Mouse (Mus musculus) small intestine, adult 2 months (tissue): ENCODE data around the gene Smyd4. TPM values are rescaled to one million over a fixed set of nuclear protein-coding genes. Genes with fewer than 3 reads are reported as not detected.

ENCODE experiments used
- H3K27ac ChIP-seq: fragments of 200-500 bp; 2 replicates; pipeline ENCODE4 v1.5.1; 2012; ENCODE audit warnings: low read depth, low read length, control low read depth, inconsistent platforms; ENCODE audit not compliant: insufficient read depth
- H3K27me3 ChIP-seq: fragments of 200-500 bp; 2 replicates; pipeline ENCODE4 v1.6.1; 2012; ENCODE audit warnings: mild to moderate bottlenecking, moderate library complexity, low read length, inconsistent platforms; ENCODE audit not compliant: control insufficient read depth, insufficient read depth
- H3K36me3 ChIP-seq: fragments of 200-500 bp; 2 replicates; pipeline ENCODE4 v1.6.1; 2012; ENCODE audit warnings: mild to moderate bottlenecking, low read length, control low read depth, inconsistent platforms; ENCODE audit not compliant: control insufficient read depth, insufficient read depth
- H3K4me1 ChIP-seq: fragments of 200-500 bp; 2 replicates; pipeline ENCODE4 v1.6.1; 2012; ENCODE audit warnings: low read length, inconsistent platforms, mixed read lengths; ENCODE audit not compliant: control insufficient read depth, insufficient read depth, insufficient read length
- H3K4me3 ChIP-seq: fragments of 200-500 bp; 2 replicates; pipeline ENCODE4 v1.5.1; 2012; ENCODE audit warnings: low read depth, mild to moderate bottlenecking, control low read depth, inconsistent platforms, low read length, moderate library complexity
- CTCF ChIP-seq: fragments of 200-500 bp; IDR thresholded peaks from 2 replicates; pipeline ENCODE4 v1.5.1; 2012; ENCODE audit warnings: low read depth, mild to moderate bottlenecking, control low read depth, inconsistent platforms, low read length, moderate library complexity, mixed read lengths; ENCODE audit not compliant: insufficient replicate concordance, insufficient read length; ENCODE audit errors: extremely low read depth
- POLR2A ChIP-seq: fragments of 200-500 bp; IDR thresholded peaks from 2 replicates; pipeline ENCODE4 v1.6.1; 2012; ENCODE audit warnings: low read depth, mild to moderate bottlenecking, control low read depth, inconsistent platforms, low read length, moderate library complexity
- WGBS: fragments of 180-500 bp; shearing (Covaris S2); methylation state at CpG from one replicate; pipeline ENCODE4 v1.1.7; 2018; 5-methylcytosine and 5-hydroxymethylcytosine counted together
- polyA plus RNA-seq: library from polyadenylated mRNA; depleted of rRNA; stranded (reverse); fragments of >200 nt; gene quantifications from 2 replicates; pipeline ENCODE4 v1.2.3, GENCODE M21; 2012

Smyd4 gene
- polyA plus RNA-seq, 1 experiment: 1.4 TPM

DNA sequence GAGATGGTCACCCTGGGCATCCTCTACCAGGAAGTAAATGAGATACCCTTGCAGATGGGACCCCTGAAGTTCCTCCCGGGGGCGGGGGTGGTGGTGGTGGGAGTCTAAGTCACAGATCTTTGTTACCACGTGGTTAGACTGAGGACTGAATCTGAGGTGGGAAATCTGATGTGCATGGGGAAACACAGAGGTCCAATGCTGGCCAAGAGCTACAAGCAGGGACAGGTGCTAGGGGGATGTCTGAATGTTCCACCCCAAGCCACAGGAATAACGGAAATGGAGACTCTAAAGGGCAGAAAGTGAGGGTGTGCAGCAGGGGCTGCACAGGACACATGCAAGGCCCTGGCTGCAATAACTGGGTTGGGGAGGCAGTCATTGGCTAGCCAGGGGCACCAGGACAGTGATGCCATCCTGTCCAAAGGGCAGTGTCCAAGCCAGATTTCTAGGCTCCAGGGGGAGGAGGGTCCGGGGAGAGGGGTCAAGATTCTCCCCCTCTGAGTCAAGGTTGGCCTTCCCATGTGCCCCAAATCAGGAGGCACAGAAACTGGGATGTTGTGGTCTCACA, 72.7 kb downstream of the Smyd4 start:
- TF ChIP-seq CTCF: no peak
- TF ChIP-seq POLR2A: no peak
- Histone ChIP-seq H3K27me3 (no peaks in the 10 kb centered on the region), H3K4me3 (no peak overlapping the region), H3K4me1 (no peaks in the 10 kb centered on the region), H3K27ac (no peak overlapping the region), H3K36me3 (no peaks in the 10 kb centered on the region)
- 66% methylated on average over 5 of the region's 5 CpGs for WGBS

DNA sequence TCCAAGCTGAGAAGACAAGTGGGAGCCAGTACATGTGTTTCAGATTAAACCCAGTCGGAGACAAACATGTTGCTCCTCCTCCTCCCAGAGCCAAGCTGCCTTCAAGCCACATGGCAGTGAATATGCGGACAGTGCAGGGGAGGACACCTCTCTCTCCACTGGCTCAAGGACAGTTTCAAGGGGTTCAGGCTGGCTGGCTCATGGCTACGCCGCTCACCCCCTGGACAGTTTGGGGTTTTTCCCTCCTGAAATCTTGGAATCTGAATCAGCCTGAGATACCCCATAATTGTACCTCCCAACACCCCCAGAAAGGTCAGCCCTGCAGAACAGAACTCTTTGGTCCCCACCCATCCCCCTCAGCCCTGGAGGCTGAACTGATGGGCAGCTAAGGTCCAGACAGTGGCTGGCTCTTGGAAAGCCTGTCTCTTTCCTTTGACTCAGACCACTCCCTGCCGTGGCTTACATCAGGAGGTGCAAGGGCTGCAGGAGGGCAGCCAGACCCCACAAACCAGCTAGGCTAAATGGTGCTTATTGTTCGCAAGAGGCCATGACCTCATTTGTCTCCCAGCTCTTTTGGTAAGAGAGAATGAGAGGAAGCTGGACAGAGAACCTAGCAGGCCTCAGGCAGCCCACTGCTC, 73.3 kb downstream of the Smyd4 start:
- no peak overlapping the region for H3K27ac ChIP-seq
- H3K4me1 ChIP-seq: no peaks in the 10 kb centered on the region
- no peaks in the 10 kb centered on the region for H3K36me3 ChIP-seq
- TF ChIP-seq POLR2A: no peak
- no peak for TF ChIP-seq CTCF
- no peak overlapping the region for H3K4me3 ChIP-seq
- 72% methylated on average over 6 of the region's 6 CpGs for WGBS
- H3K27me3 ChIP-seq: no peaks in the 10 kb centered on the region

DNA sequence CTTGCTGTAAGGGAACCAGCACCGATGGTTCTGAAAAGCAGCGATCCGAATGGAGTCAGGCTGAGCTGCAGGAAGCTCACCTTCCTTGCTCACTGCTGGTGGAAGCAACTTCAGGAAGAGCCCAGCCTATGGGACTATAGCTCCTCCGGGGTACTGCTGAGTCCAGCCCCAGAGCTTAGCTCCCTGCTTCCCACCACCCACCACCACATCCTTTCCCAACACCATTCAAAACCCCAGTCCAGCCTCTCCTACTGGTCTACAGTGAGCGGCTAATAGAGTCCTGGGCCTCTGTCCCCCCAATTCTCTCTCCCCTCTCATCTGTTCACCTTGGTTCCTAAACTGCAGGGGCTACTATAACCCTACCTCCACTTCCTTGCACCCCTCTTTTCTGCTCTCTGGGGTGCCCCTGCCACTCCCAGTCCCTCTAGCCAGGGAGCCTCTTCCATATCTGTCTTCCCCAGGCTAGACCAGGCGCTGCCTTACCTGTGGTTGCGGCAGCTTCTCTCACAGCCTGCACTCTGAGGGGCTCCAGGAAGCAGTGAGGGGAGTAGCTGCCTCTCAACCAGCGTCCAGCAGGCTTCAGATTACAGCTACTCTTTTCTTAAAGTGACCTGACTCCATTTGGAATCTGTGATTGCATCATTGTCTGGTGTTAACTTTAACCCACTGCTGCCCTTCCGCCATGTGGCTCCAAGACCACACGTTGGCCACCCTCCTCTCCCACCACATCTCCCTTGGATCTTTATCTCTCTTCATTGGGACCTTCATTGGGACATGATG, 74.0 kb downstream of the Smyd4 start, which contains the start of gene Serpinf1:
Gene Serpinf1, minus strand, starts transcription at position 689 of the 780 bp plus-strand sequence.
- WGBS: 62% methylated on average over 10 of the region's 10 CpGs
- H3K27ac ChIP-seq: no peak within 1 kb of the TSS

DNA sequence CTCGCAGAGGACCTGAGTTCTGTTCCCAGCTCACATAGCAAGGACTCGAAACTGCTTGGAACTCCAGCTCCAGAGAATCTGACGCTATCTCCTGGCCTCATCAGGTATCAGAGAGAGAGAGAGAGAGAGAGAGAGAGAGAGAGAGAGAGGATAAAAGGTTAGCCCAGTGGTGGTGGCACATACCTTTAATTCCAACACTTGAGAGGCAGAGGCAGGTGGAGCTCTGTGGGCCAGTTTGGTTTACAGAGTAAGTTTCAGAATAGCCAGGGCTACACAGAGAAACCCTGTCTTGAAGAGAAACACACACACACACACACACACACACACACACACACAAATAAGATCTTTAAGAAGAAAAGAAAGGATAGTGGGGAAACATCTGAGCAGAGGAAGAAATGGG, 74.9 kb downstream of the Smyd4 start:
- Histone ChIP-seq H3K4me1 (no peaks in the 10 kb centered on the region), H3K36me3 (no peaks in the 10 kb centered on the region), H3K27me3 (no peaks in the 10 kb centered on the region), H3K27ac (no peak overlapping the region), H3K4me3 (no peak overlapping the region)
- WGBS: 81% methylated on average over 3 of the region's 3 CpGs
- TF ChIP-seq CTCF (no peak), POLR2A (no peak)

More for the DNA sequence above, 74.0 kb downstream of the Smyd4 start, which contains the start of gene Serpinf1:
- H3K4me3 ChIP-seq: no peak within 1 kb of the TSS
- no peaks in the 10 kb centered on the region for H3K4me1 ChIP-seq
- H3K27me3 ChIP-seq: no peaks in the 10 kb centered on the region
- H3K36me3 ChIP-seq: no peaks in the 10 kb centered on the region
- TF ChIP-seq POLR2A (no peak), CTCF (no peak)

DNA sequence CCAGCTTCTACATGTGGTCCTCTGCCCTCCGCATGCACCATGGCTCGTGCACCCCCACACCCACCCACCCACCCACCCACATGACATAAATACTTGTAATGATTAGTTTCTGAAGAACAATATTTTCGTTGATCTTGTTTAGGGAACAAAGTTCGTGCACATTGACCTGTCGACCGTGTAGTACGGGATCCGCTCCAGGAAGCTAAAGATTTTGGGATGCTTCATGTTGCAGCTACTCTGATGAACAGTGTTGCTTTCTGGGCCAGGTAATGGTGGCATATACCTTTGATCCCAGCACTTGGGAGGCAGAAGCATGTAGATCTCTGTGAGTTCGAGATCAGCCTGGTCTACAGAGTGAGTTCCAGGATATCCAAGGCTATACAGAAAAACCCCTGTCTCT, 75.8 kb downstream of the Smyd4 start:
- WGBS: 50% methylated on average over 9 of the region's 9 CpGs

DNA sequence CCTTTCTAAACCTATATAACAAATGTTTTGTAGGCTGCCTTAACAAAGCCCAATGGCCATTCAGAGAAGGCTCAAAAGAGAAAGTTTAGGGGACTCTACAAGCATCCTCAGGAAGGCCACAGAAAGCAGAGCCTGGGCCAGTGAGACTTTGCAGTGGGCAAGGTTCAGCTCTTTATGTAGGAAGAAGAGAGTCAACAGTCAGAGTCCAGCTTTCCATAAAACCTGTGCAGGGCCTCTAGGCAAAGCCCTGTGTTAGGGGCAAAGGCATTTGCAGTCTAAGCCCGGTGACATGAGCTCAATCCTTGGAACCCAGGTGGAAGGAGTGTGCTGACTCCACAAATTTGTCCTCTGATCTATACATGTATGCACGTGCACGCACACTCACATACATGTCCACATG, 76.2 kb downstream of the Smyd4 start:
- 64% methylated on average over 3 of the region's 3 CpGs for WGBS
- H3K27ac ChIP-seq: no peak overlapping the region
- TF ChIP-seq CTCF (no peak), POLR2A (no peak)
- no peaks in the 10 kb centered on the region for H3K36me3 ChIP-seq
- no peaks in the 10 kb centered on the region for H3K27me3 ChIP-seq
- H3K4me1 ChIP-seq: no peaks in the 10 kb centered on the region
- H3K4me3 ChIP-seq: no peak overlapping the region

More for the DNA sequence above, 75.8 kb downstream of the Smyd4 start:
- Histone ChIP-seq H3K27me3 (no peaks in the 10 kb centered on the region), H3K36me3 (no peaks in the 10 kb centered on the region), H3K4me3 (no peak overlapping the region), H3K4me1 (no peaks in the 10 kb centered on the region), H3K27ac (no peak overlapping the region)
- TF ChIP-seq CTCF (no peak), POLR2A (no peak)

DNA sequence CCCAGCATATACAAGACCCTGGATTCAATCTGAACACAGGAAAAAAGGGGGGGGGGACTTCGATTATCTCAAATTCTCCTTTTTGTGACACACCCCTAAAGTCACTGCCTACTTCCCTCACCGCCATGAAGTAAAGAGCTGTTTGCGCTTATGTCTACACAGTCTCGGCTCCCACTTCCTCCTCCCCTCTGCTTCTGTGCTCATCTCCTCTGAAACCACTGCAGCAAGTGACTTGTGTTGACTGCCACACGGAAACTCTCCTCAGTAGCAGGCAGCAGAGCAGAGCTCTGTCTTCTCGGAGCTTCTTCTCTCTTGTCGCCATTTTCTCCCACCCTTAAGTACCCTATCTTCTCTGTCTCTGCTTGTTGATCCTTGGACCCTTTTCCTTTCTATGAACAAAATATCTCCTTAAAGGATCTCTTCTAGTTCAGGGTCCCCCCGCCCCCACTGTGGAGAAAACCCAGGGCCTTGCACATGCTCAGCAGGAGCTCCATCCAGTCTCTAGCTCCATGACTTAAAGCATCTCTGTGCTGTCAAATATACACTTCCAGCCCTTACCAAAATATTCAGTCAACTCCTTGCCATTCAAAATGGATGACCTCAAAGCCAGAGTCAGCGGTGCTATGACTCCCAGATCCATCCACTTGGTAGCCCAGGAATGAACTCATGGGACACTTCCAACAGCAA, 80.9 kb downstream of the Smyd4 start:
- 59% methylated on average over 9 of the region's 9 CpGs for WGBS
- Histone ChIP-seq H3K4me3 (no peak overlapping the region), H3K27me3 (no peaks in the 10 kb centered on the region), H3K27ac (no peak overlapping the region), H3K36me3 (no peaks in the 10 kb centered on the region), H3K4me1 (no peaks in the 10 kb centered on the region)
- no peak for TF ChIP-seq CTCF
- peak; percentile 14; the same call in 1 of the 2 replicates for TF ChIP-seq POLR2A
